ENCODE assay signal across 8 mouse cellular contexts in the genomic region with DNA sequence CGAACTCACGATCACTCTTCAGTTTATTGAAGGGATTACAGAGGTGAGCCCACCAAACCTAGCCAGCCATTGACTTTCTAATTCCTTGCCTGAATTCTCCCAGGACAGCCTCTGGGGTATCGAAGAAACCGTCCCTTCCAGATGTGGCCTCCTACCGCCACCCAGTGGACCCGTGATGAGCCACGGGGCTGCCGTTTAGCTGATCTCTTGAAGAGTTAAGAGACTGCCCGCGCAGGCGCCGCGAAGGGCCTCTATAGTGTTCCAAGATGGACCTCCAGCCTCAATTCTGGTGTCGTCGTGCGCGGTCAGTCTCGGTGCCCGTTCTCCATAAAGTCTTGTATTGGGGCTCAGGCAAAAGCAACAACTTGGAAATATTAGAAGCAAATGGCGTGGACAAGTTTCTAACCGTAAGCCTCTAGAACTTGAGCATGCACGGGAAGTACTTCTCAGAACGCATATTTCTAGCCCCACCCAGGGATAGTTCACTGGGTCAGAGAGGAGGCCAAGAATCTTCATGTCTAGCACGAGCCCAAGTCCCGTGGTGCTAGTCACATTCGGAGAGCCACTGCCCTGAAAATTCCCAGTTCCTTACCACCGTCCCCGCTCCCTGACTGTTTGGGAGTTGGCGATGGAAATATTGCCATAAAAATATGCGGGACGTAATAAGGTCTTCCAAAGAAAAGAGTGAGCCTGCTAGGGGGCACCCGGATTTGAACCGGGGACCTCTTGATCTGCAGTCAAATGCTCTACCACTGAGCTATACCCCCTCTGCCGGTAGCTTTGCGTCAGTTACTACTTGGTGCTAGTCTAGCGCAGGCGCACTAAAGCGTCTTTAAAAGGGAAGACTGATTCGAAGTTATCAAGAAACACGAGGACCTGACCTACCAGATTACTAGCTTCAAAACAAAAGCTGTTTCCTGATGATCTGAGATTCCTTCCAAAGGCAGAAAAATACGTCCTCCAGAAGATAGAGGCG. TPM values are rescaled to one million over a fixed set of nuclear protein-coding genes. Genes with fewer than 3 reads are reported as not detected.
DNase-seq lines count a peak whose midpoint lies in the region; ATAC-seq lines count a peak whose summit lies in the region.

No protein-coding gene starts in this region.

- no peaks in the 10 kb centered on the region for H3K9me3 ChIP-seq in intestine, embryonic 14.5 days (ENCODE audit: control insufficient read depth, low read length)

- peak; percentile 83 for ATAC-seq in intestine, embryonic 14.5 days (replicated peaks; ENCODE audit: low FRiP score, low TSS enrichment, low read depth)

- H3K27ac ChIP-seq in intestine, embryonic 14.5 days (ENCODE audit: low read depth): peak overlapping the region; percentile 77

- H3K4me1 ChIP-seq in intestine, embryonic 14.5 days (replicated peaks; ENCODE audit: control insufficient read depth, insufficient read depth, low read length): peaks cover 14% of the 10 kb centered on the region

- H3K4me3 ChIP-seq in intestine, embryonic 14.5 days (ENCODE audit: low read depth, low read length): peak overlapping the region; percentile 67

- peak; percentile 96 to 100 for DNase-seq in adrenal gland, adult (ENCODE audit: inconsistent age in 2 of 2, low spot score in 1 of 2)
- peak; percentile 99 for DNase-seq in embryo, embryonic 10.5 days (ENCODE audit: low spot score)
- DNase-seq in gastrocnemius, postnatal 25 days: peak; percentile 90
- DNase-seq in intestine, embryonic 14.5 days (ENCODE audit: low spot score): peak; percentile 100
- DNase-seq in left cerebral cortex, postnatal 14 days (ENCODE audit: low spot score in 2 of 2): peak; percentile 95 to 97
- peak; percentile 96 for DNase-seq in mesoderm, embryonic 11.5 days (ENCODE audit: low read depth, low spot score)
- peak; percentile 93 to 94 for DNase-seq in right cerebral cortex, postnatal 36 days (ENCODE audit: low spot score in 2 of 2)
- peak; percentile 93 for DNase-seq in yolk sac, embryonic 10.5 days (ENCODE audit: low spot score)

- H3K36me3 ChIP-seq in intestine, embryonic 14.5 days (ENCODE audit: control insufficient read depth, insufficient read depth, low read length): no peaks in the 10 kb centered on the region

- intact Hi-C loops in left cerebral cortex, postnatal 14 days (cut with DNase I): loop anchor here (1.0 to 5.0 kb wide), 2 partner anchors 88 to 191 kb away; partner anchors contain the start of gene Lasp1

- H3K4me2 ChIP-seq in intestine, embryonic 14.5 days (ENCODE audit: low read length): peak overlapping the region; percentile 66

- peak overlapping the region; percentile 69 for H3K9ac ChIP-seq in intestine, embryonic 14.5 days (ENCODE audit: low read length)

- peaks cover 25% of the 10 kb centered on the region for H3K27me3 ChIP-seq in intestine, embryonic 14.5 days (replicated peaks; ENCODE audit: control insufficient read depth, insufficient read depth, low read length)

- under 1% methylated on average over 42 of the region's 42 CpGs for WGBS in intestine, embryonic 14.5 days

RNA-seq across cellular contexts. Expression of gene Plxdc1, which starts 1.6 kb away (rescaled TPM):
- total RNA-seq in gastrocnemius, postnatal 25 days (2021): 1 to 10 TPM; 3.1 TPM
- polyA plus RNA-seq in intestine, embryonic 14.5 days (2014; fragmentation: Nextera tagmentation; extraction: Ambion mirVana): 0.09 and 0.30 TPM in 2 replicates
- total RNA-seq in left cerebral cortex, postnatal 14 days (2021): 10 to 100 TPM in 1 of 2 experiments, 1 to 10 TPM in 1; 9.8 to 14.9 TPM

RNA-seq across cellular contexts. Expression of gene Arl5c, which starts 8.1 kb away (rescaled TPM):
- under 1 TPM in 1 of 2 experiments, not detected in 1; 0.27 TPM for total RNA-seq in gastrocnemius, postnatal 25 days (2021)
- 9.6 and 13.8 TPM in 2 replicates for polyA plus RNA-seq in intestine, embryonic 14.5 days (2014; fragmentation: Nextera tagmentation; extraction: Ambion mirVana)
- 1 to 10 TPM; 2.2 to 2.3 TPM for total RNA-seq in left cerebral cortex, postnatal 14 days (2021)

RNA-seq across cellular contexts. Expression of gene Cacnb1, which starts 35.0 kb away (rescaled TPM):
- total RNA-seq in gastrocnemius, postnatal 25 days (2021): 100 to 1,000 TPM; 212 to 259 TPM
- polyA plus RNA-seq in intestine, embryonic 14.5 days (2014; fragmentation: Nextera tagmentation; extraction: Ambion mirVana): 7.5 and 8.0 TPM in 2 replicates
- total RNA-seq in left cerebral cortex, postnatal 14 days (2021): 100 to 1,000 TPM; 150 TPM

RNA-seq across cellular contexts. Expression of gene Rpl19, which starts 38.7 kb away (rescaled TPM):
- total RNA-seq in gastrocnemius, postnatal 25 days (2021): 100 to 1,000 TPM; 421 to 453 TPM
- 1,242 TPM in 2 replicates for polyA plus RNA-seq in intestine, embryonic 14.5 days (2014; fragmentation: Nextera tagmentation; extraction: Ambion mirVana)
- total RNA-seq in left cerebral cortex, postnatal 14 days (2021): 100 to 1,000 TPM; 536 to 545 TPM

Comparison
In these comparisons a context has a peak if more than half of its experiments do, and no peak if none do; other contexts are left out.
1. Peak in every context shown above with its lines: DNase-seq, ATAC-seq, H3K4me3 ChIP-seq and H3K27ac ChIP-seq.